Mouse (Mus musculus) heart, adult 18-20 months (tissue): ENCODE measurements around the gene Mup11. TPM values are rescaled to one million over a fixed set of nuclear protein-coding genes. Genes with fewer than 3 reads are reported as not detected.
"Not testable (repeated sequence)": the region's sequence is repeated elsewhere in the genome, so short reads cannot be mapped to it uniquely, and the experiment has no call there.

Experiments used
- DNase-seq, 2 experiments: peaks; one replicate each; pipeline ENCODE4 v3.0.0; 2021 to 2022; ENCODE audit warnings: mixed read lengths in 1 of 2
- long read RNA-seq, 2 experiments: library from polyadenylated mRNA; stranded (forward); transcript quantifications; one replicate each; pipeline ENCODE4 v2.0.0; 2021
- total RNA-seq, 2 experiments: library from RNA; stranded (reverse); gene quantifications; 2 replicates each; pipeline ENCODE4 v1.2.3; 2021

The Mup11 gene
- total RNA-seq = 1 to 10 TPM in 1 of 2 experiments, not detected in 1; 1.3 TPM
- long read RNA-seq, experiment 1 = 0 reads
- long read RNA-seq, experiment 2 = 0 reads

DNA sequence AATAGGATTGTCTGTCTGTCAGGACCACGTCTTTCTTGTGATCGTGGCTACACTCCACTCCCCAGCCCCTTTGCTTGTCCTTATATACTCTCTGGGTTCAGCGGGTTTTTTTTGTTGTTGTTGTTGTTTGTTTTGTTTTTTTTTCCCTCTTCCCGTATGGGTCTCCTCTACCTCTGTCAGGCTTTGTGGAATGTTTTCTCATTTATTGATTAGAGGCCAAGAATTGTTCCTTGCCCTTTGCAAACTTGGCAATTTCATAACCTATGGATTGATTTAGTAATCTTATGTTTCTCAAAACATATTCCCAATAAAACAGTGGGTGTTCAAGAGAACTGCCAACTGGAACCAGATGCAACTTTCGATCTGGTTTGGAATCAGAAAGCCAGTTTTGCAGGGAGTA lies at the start of gene Mup11:
TSS of gene Mup11 (minus strand) at position 101 of the 400 bp plus-strand sequence.
- not testable (repeated sequence) for DNase-seq

Other genes starting within 250 kb of the Mup11 start
- not detected for gene Mup9, start 240.5 kb downstream of the Mup11 start, total RNA-seq
- not detected for gene Mup1, start 160.5 kb downstream of the Mup11 start, total RNA-seq
- gene Mup10, start 80.2 kb downstream of the Mup11 start, total RNA-seq = 1 to 10 TPM in 1 of 2 experiments, not detected in 1; 1.4 TPM
- not detected for gene Mup12, start 78.9 kb upstream of the Mup11 start, total RNA-seq
- 10 to 100 TPM in 1 of 2 experiments, not detected in 1; 35.6 TPM for gene Mup22, start 159.1 kb upstream of the Mup11 start, total RNA-seq